Mouse (Mus musculus) forebrain, embryonic 15.5 days (tissue): ENCODE measurements at regions not wholly inside any gene's neighbourhood (a gene's known extent, or its start where the extent isn't known, plus 50 kb on each side); places are given as distances from the start of the nearest gene placed in this dataset.
"Not testable (repeated sequence)": the region's sequence is repeated elsewhere in the genome, so short reads cannot be mapped to it uniquely, and the experiment has no call there.

Experiments used
- ATAC-seq: fragments of 200-750 bp; cut with Nextera tagmentation; replicated peaks from 2 replicates; pipeline ENCODE4 v1.8.0; 2017; ENCODE audit warnings: mild to moderate bottlenecking, moderate TSS enrichment, moderate library complexity
- H3K27ac ChIP-seq: fragments of 300-500 bp; sonication (generic); replicated peaks from 2 replicates; pipeline ENCODE4 v1.5.1; 2015; ENCODE audit warnings: mild to moderate bottlenecking, inconsistent platforms
- H3K27me3 ChIP-seq: fragments of 300-500 bp; sonication (generic); 2 replicates; pipeline ENCODE4 v1.6.1; 2015; ENCODE audit warnings: inconsistent platforms
- H3K36me3 ChIP-seq: fragments of 300-500 bp; sonication (generic); 2 replicates; pipeline ENCODE4 v1.6.1; 2015; ENCODE audit warnings: mild to moderate bottlenecking, inconsistent platforms
- H3K4me1 ChIP-seq: fragments of 300-500 bp; sonication (generic); 2 replicates; pipeline ENCODE4 v1.6.1; 2015; ENCODE audit warnings: inconsistent platforms
- H3K4me2 ChIP-seq: fragments of 300-500 bp; sonication (generic); replicated peaks from 2 replicates; pipeline ENCODE4 v1.6.1; 2015; ENCODE audit warnings: mild to moderate bottlenecking, inconsistent platforms
- H3K4me3 ChIP-seq: fragments of 300-500 bp; sonication (generic); 2 replicates; pipeline ENCODE4 v1.5.1; 2015; ENCODE audit warnings: mild to moderate bottlenecking, inconsistent platforms
- H3K9ac ChIP-seq: fragments of 300-500 bp; sonication (generic); replicated peaks from 2 replicates; pipeline ENCODE4 v1.6.1; 2015; ENCODE audit warnings: mild to moderate bottlenecking, inconsistent platforms
- H3K9me3 ChIP-seq: fragments of 300-500 bp; sonication (generic); 2 replicates; pipeline ENCODE4 v1.6.1; 2016; ENCODE audit warnings: inconsistent platforms
- WGBS: fragments of 180-500 bp; shearing (Covaris S2); methylation state at CpG from one replicate; pipeline ENCODE4 v1.1.7; 2015; ENCODE audit warnings: mixed read lengths; 5-methylcytosine and 5-hydroxymethylcytosine counted together

GRCm38 (mm10) chr8:102024472-102024871 lies 761.0 kb downstream of the Cdh11 start:
- no peak overlapping the region for H3K9ac ChIP-seq
- H3K4me2 ChIP-seq, result no peak overlapping the region
- no peak overlapping the region for H3K4me3 ChIP-seq
- H3K9me3 ChIP-seq, result no peaks in the 10 kb centered on the region
- H3K36me3 ChIP-seq, result no peaks in the 10 kb centered on the region
- H3K4me1 ChIP-seq, result no peaks in the 10 kb centered on the region
- H3K27me3 ChIP-seq, result no peaks in the 10 kb centered on the region
- ATAC-seq, result no peak
- no peak overlapping the region for H3K27ac ChIP-seq
- 89% methylated on average over 1 of the region's 1 CpGs for WGBS

- peak; percentile 51; the same call in 1 of the 2 replicates for ATAC-seq
These were observed 767.7 kb downstream of the Cdh11 start for GRCm38 (mm10) chr8:102017776-102018175.

GRCm38 (mm10) chr8:102000326-102001016 lies 785.0 kb downstream of the Cdh11 start:
- 68% methylated on average over 4 of the region's 4 CpGs for WGBS
- Histone ChIP-seq H3K4me3 (no peak overlapping the region), H3K4me2 (no peak overlapping the region), H3K9ac (no peak overlapping the region), H3K36me3 (no peaks in the 10 kb centered on the region), H3K27ac (no peak overlapping the region), H3K4me1 (no peaks in the 10 kb centered on the region), H3K9me3 (no peaks in the 10 kb centered on the region), H3K27me3 (no peaks in the 10 kb centered on the region)
- 0 out of 2 replicates have a peak, but pooled peaks have one; percentile 38 for ATAC-seq

More at GRCm38 (mm10) chr8:102017776-102018175, 767.7 kb downstream of the Cdh11 start:
- H3K4me3 ChIP-seq, result no peak overlapping the region
- no peak overlapping the region for H3K4me2 ChIP-seq
- no peak overlapping the region for H3K9ac ChIP-seq
- 48% methylated on average over 2 of the region's 2 CpGs for WGBS
- H3K27me3 ChIP-seq, result no peaks in the 10 kb centered on the region
- no peaks in the 10 kb centered on the region for H3K36me3 ChIP-seq
- H3K4me1 ChIP-seq, result no peaks in the 10 kb centered on the region
- no peaks in the 10 kb centered on the region for H3K9me3 ChIP-seq
- no peak overlapping the region for H3K27ac ChIP-seq

GRCm38 (mm10) chr8:101996761-101997160 lies 788.7 kb downstream of the Cdh11 start:
- not testable (repeated sequence) for ATAC-seq, H3K27me3 ChIP-seq, H3K4me2 ChIP-seq, H3K36me3 ChIP-seq, H3K9me3 ChIP-seq, H3K4me1 ChIP-seq, H3K9ac ChIP-seq, H3K27ac ChIP-seq, H3K4me3 ChIP-seq
- WGBS, result 87% methylated on average over 2 of the region's 2 CpGs

- H3K4me1 ChIP-seq, result no peaks in the 10 kb centered on the region
- 82% methylated on average over 2 of the region's 2 CpGs for WGBS
- no peaks in the 10 kb centered on the region for H3K27me3 ChIP-seq
- H3K27ac ChIP-seq, result no peak overlapping the region
- no peak overlapping the region for H3K9ac ChIP-seq
- H3K4me2 ChIP-seq, result no peak overlapping the region
- no peaks in the 10 kb centered on the region for H3K9me3 ChIP-seq
- no peak overlapping the region for H3K4me3 ChIP-seq
- no peak for ATAC-seq
- no peaks in the 10 kb centered on the region for H3K36me3 ChIP-seq
These were observed 828.6 kb downstream of the Cdh11 start for GRCm38 (mm10) chr8:101956832-101957231.

- no peak overlapping the region for H3K9ac ChIP-seq
- H3K9me3 ChIP-seq, result no peaks in the 10 kb centered on the region
- H3K27me3 ChIP-seq, result no peaks in the 10 kb centered on the region
- 70% methylated on average over 2 of the region's 2 CpGs for WGBS
- H3K4me3 ChIP-seq, result no peak overlapping the region
- H3K4me2 ChIP-seq, result no peak overlapping the region
- no peak overlapping the region for H3K27ac ChIP-seq
- no peaks in the 10 kb centered on the region for H3K36me3 ChIP-seq
- ATAC-seq, result no peak
- H3K4me1 ChIP-seq, result no peaks in the 10 kb centered on the region
These were observed 834.8 kb downstream of the Cdh11 start for GRCm38 (mm10) chr8:101950599-101950998.

GRCm38 (mm10) chr8:101937859-101938258 lies 847.6 kb downstream of the Cdh11 start:
- no peak overlapping the region for H3K27ac ChIP-seq
- H3K4me1 ChIP-seq, result no peaks in the 10 kb centered on the region
- no peaks in the 10 kb centered on the region for H3K27me3 ChIP-seq
- no peak overlapping the region for H3K9ac ChIP-seq
- ATAC-seq, result no peak
- H3K4me3 ChIP-seq, result no peak overlapping the region
- no peaks in the 10 kb centered on the region for H3K9me3 ChIP-seq
- 69% methylated on average over 2 of the region's 2 CpGs for WGBS
- H3K4me2 ChIP-seq, result no peak overlapping the region
- H3K36me3 ChIP-seq, result no peaks in the 10 kb centered on the region

GRCm38 (mm10) chr8:101913665-101914064 lies 871.8 kb downstream of the Cdh11 start:
- no peak overlapping the region for H3K4me2 ChIP-seq
- H3K27me3 ChIP-seq, result no peaks in the 10 kb centered on the region
- H3K9ac ChIP-seq, result no peak overlapping the region
- no peak overlapping the region for H3K4me3 ChIP-seq
- WGBS, result 93% methylated on average over 1 of the region's 1 CpGs
- H3K9me3 ChIP-seq, result no peaks in the 10 kb centered on the region
- ATAC-seq, result no peak
- no peaks in the 10 kb centered on the region for H3K4me1 ChIP-seq
- H3K36me3 ChIP-seq, result no peaks in the 10 kb centered on the region
- no peak overlapping the region for H3K27ac ChIP-seq
